Mouse (Mus musculus): ENCODE results near the gene Copa. TPM values are rescaled to one million over a fixed set of nuclear protein-coding genes. Genes with fewer than 3 reads are reported as not detected.

Copa gene
- polyA plus RNA-seq, 1 experiment from 2014 or later, result 157 TPM

- peaks cover 71% of the 10 kb centered on the region for H3K36me3 ChIP-seq (ENCODE audit: control insufficient read depth, insufficient read depth, low read length)
- H3K27ac ChIP-seq (replicated peaks in 1 of 2; ENCODE audit: control insufficient read depth in 1 of 2, insufficient read depth in 1 of 2, low read depth in 2 of 2, low read length in 2 of 2), result no peak overlapping the region
- no peaks in the 10 kb centered on the region for H3K27me3 ChIP-seq (ENCODE audit: control insufficient read depth, insufficient read depth, low read length)
- H3K9me3 ChIP-seq (ENCODE audit: control insufficient read depth, low read length), result no peaks in the 10 kb centered on the region
- no peak overlapping the region for H3K9ac ChIP-seq (ENCODE audit: low read length)
- H3K4me2 ChIP-seq (ENCODE audit: low read length), result no peak overlapping the region
- H3K4me1 ChIP-seq (ENCODE audit: control insufficient read depth in 2 of 2, insufficient read depth in 2 of 2, low read length in 2 of 2), result peaks cover 2 to 10% of the 10 kb centered on the region in 2 experiments; a peak in 3 of 4 replicates
- no peak for ATAC-seq (ENCODE audit: insufficient number of reproducible peaks, insufficient read depth, low FRiP score, low read depth)
- WGBS, result 92% methylated on average over 3 of the region's 3 CpGs
- no peak overlapping the region for H3K4me3 ChIP-seq (ENCODE audit: control insufficient read depth in 1 of 2, insufficient read depth in 1 of 2, low read depth in 1 of 2, low read length in 2 of 2)
Observed at GRCm38 (mm10) chr1:172155518-172155917, 73.2 kb downstream of the Copa start.

- no peaks in the 10 kb centered on the region for H3K9me3 ChIP-seq (ENCODE audit: control insufficient read depth, low read length)
- no peak for ATAC-seq (ENCODE audit: insufficient number of reproducible peaks, insufficient read depth, low FRiP score, low read depth)
- H3K4me3 ChIP-seq (ENCODE audit: control insufficient read depth in 1 of 2, insufficient read depth in 1 of 2, low read depth in 1 of 2, low read length in 2 of 2), result no peak overlapping the region
- H3K4me1 ChIP-seq (ENCODE audit: control insufficient read depth in 2 of 2, insufficient read depth in 2 of 2, low read length in 2 of 2), result peaks cover 2 to 17% of the 10 kb centered on the region in 2 experiments; a peak in 3 of 4 replicates
- peak overlapping the region; percentile 47 for H3K4me2 ChIP-seq (ENCODE audit: low read length)
- H3K27me3 ChIP-seq (ENCODE audit: control insufficient read depth, insufficient read depth, low read length), result no peaks in the 10 kb centered on the region
- peaks cover 31% of the 10 kb centered on the region for H3K36me3 ChIP-seq (ENCODE audit: control insufficient read depth, insufficient read depth, low read length)
- WGBS, result 24% methylated on average over 4 of the region's 4 CpGs
- H3K27ac ChIP-seq (replicated peaks in 1 of 2; ENCODE audit: control insufficient read depth in 1 of 2, insufficient read depth in 1 of 2, low read depth in 2 of 2, low read length in 2 of 2), result peak overlapping the region; percentile 73 to 86
- H3K9ac ChIP-seq (ENCODE audit: low read length), result peak overlapping the region; percentile 59
Observed at GRCm38 (mm10) chr1:172159970-172160369, 77.6 kb downstream of the Copa start.

- peak overlapping the region; percentile 47 for H3K4me2 ChIP-seq (ENCODE audit: low read length)
- H3K9ac ChIP-seq (ENCODE audit: low read length), result peak overlapping the region; percentile 59
- no peak for ATAC-seq (ENCODE audit: insufficient number of reproducible peaks, insufficient read depth, low FRiP score, low read depth)
- H3K27ac ChIP-seq (replicated peaks in 1 of 2; ENCODE audit: control insufficient read depth in 1 of 2, insufficient read depth in 1 of 2, low read depth in 2 of 2, low read length in 2 of 2), result peak overlapping the region; percentile 73 to 86
- no peaks in the 10 kb centered on the region for H3K9me3 ChIP-seq (ENCODE audit: control insufficient read depth, low read length)
- H3K36me3 ChIP-seq (ENCODE audit: control insufficient read depth, insufficient read depth, low read length), result peaks cover 30% of the 10 kb centered on the region
- H3K27me3 ChIP-seq (ENCODE audit: control insufficient read depth, insufficient read depth, low read length), result no peaks in the 10 kb centered on the region
- no peak overlapping the region for H3K4me3 ChIP-seq (ENCODE audit: control insufficient read depth in 1 of 2, insufficient read depth in 1 of 2, low read depth in 1 of 2, low read length in 2 of 2)
- peaks cover 2 to 17% of the 10 kb centered on the region in 2 experiments; a peak in 3 of 4 replicates for H3K4me1 ChIP-seq (ENCODE audit: control insufficient read depth in 2 of 2, insufficient read depth in 2 of 2, low read length in 2 of 2)
Observed at GRCm38 (mm10) chr1:172160508-172160907, 78.2 kb downstream of the Copa start.

- Histone ChIP-seq H3K9ac (ENCODE audit: low read length) (no peak overlapping the region), H3K4me2 (ENCODE audit: low read length) (no peak overlapping the region), H3K27ac (replicated peaks in 1 of 2; ENCODE audit: control insufficient read depth in 1 of 2, insufficient read depth in 1 of 2, low read depth in 2 of 2, low read length in 2 of 2) (no peak overlapping the region), H3K9me3 (ENCODE audit: control insufficient read depth, low read length) (no peaks in the 10 kb centered on the region), H3K36me3 (ENCODE audit: control insufficient read depth, insufficient read depth, low read length) (peaks cover 31% of the 10 kb centered on the region), H3K4me1 (ENCODE audit: control insufficient read depth in 2 of 2, insufficient read depth in 2 of 2, low read length in 2 of 2) (peaks cover 2 to 17% of the 10 kb centered on the region in 2 experiments; a peak in 3 of 4 replicates), H3K4me3 (ENCODE audit: control insufficient read depth in 1 of 2, insufficient read depth in 1 of 2, low read depth in 1 of 2, low read length in 2 of 2) (no peak overlapping the region), H3K27me3 (ENCODE audit: control insufficient read depth, insufficient read depth, low read length) (no peaks in the 10 kb centered on the region)
- WGBS, result 75% methylated on average over 1 of the region's 1 CpGs
- no peak for ATAC-seq (ENCODE audit: insufficient number of reproducible peaks, insufficient read depth, low FRiP score, low read depth)
Observed at GRCm38 (mm10) chr1:172162009-172162408, 79.7 kb downstream of the Copa start.

DNA sequence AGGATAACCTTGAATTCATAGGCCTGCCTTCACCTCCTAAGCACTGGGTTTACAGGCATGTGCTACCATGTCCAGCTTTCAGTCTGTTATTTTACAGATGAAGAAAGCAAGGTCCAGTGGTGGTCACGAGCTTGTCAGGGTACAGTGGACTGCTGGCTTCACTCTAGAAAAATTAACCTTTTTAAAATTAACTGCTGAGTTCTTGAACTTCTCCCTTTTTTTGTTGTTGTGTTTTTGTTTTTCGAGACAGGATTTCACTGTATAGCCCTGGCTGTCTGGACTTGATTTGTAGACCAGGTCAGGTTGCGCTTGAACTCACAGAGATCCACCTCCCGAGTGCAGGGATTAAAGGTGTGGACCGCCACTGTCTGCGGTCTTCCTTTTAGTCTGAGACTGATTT is 80.6 kb downstream of the Copa start:
- no peak overlapping the region for H3K27ac ChIP-seq (replicated peaks in 1 of 2; ENCODE audit: control insufficient read depth in 1 of 2, insufficient read depth in 1 of 2, low read depth in 2 of 2, low read length in 2 of 2)
- no peak overlapping the region for H3K4me3 ChIP-seq (ENCODE audit: control insufficient read depth in 1 of 2, insufficient read depth in 1 of 2, low read depth in 1 of 2, low read length in 2 of 2)
- 87% methylated on average over 6 of the region's 6 CpGs for WGBS
- H3K36me3 ChIP-seq (ENCODE audit: control insufficient read depth, insufficient read depth, low read length), result peaks cover 41% of the 10 kb centered on the region
- no peaks in the 10 kb centered on the region for H3K9me3 ChIP-seq (ENCODE audit: control insufficient read depth, low read length)
- H3K4me1 ChIP-seq (ENCODE audit: control insufficient read depth in 2 of 2, insufficient read depth in 2 of 2, low read length in 2 of 2), result peaks cover 2 to 17% of the 10 kb centered on the region in 2 experiments; a peak in 3 of 4 replicates
- no peak overlapping the region for H3K9ac ChIP-seq (ENCODE audit: low read length)
- no peak overlapping the region for H3K4me2 ChIP-seq (ENCODE audit: low read length)
- no peaks in the 10 kb centered on the region for H3K27me3 ChIP-seq (ENCODE audit: control insufficient read depth, insufficient read depth, low read length)
- no peak for ATAC-seq (ENCODE audit: insufficient number of reproducible peaks, insufficient read depth, low FRiP score, low read depth)

- WGBS, result 95% methylated on average over 5 of the region's 5 CpGs
- ATAC-seq (ENCODE audit: insufficient number of reproducible peaks, insufficient read depth, low FRiP score, low read depth), result no peak
Observed at GRCm38 (mm10) chr1:172167911-172168310, 85.6 kb downstream of the Copa start.

GRCm38 (mm10) chr1:172169809-172170208 is 87.5 kb downstream of the Copa start:
- H3K4me3 ChIP-seq (ENCODE audit: control insufficient read depth in 1 of 2, insufficient read depth in 1 of 2, low read depth in 1 of 2, low read length in 2 of 2), result no peak overlapping the region
- peaks cover 91% of the 10 kb centered on the region for H3K36me3 ChIP-seq (ENCODE audit: control insufficient read depth, insufficient read depth, low read length)
- H3K27ac ChIP-seq (replicated peaks in 1 of 2; ENCODE audit: control insufficient read depth in 1 of 2, insufficient read depth in 1 of 2, low read depth in 2 of 2, low read length in 2 of 2), result no peak overlapping the region
- WGBS, result 88% methylated on average over 5 of the region's 5 CpGs
- ATAC-seq (ENCODE audit: insufficient number of reproducible peaks, insufficient read depth, low FRiP score, low read depth), result no peak
- H3K9ac ChIP-seq (ENCODE audit: low read length), result no peak overlapping the region
- H3K4me2 ChIP-seq (ENCODE audit: low read length), result no peak overlapping the region
- no peaks in the 10 kb centered on the region for H3K27me3 ChIP-seq (ENCODE audit: control insufficient read depth, insufficient read depth, low read length)
- H3K4me1 ChIP-seq (ENCODE audit: control insufficient read depth in 2 of 2, insufficient read depth in 2 of 2, low read length in 2 of 2), result peaks cover 4 to 7% of the 10 kb centered on the region in 2 experiments
- no peaks in the 10 kb centered on the region for H3K9me3 ChIP-seq (ENCODE audit: control insufficient read depth, low read length)

More at GRCm38 (mm10) chr1:172167911-172168310, 85.6 kb downstream of the Copa start:
- Histone ChIP-seq H3K9ac (ENCODE audit: low read length) (no peak overlapping the region), H3K4me3 (ENCODE audit: control insufficient read depth in 1 of 2, insufficient read depth in 1 of 2, low read depth in 1 of 2, low read length in 2 of 2) (no peak overlapping the region), H3K4me1 (ENCODE audit: control insufficient read depth in 2 of 2, insufficient read depth in 2 of 2, low read length in 2 of 2) (no peaks in the 10 kb centered on the region; a peak in 1 of 4 replicates), H3K9me3 (ENCODE audit: control insufficient read depth, low read length) (no peaks in the 10 kb centered on the region), H3K27me3 (ENCODE audit: control insufficient read depth, insufficient read depth, low read length) (no peaks in the 10 kb centered on the region), H3K27ac (replicated peaks in 1 of 2; ENCODE audit: control insufficient read depth in 1 of 2, insufficient read depth in 1 of 2, low read depth in 2 of 2, low read length in 2 of 2) (no peak overlapping the region), H3K36me3 (ENCODE audit: control insufficient read depth, insufficient read depth, low read length) (peaks cover 76% of the 10 kb centered on the region), H3K4me2 (ENCODE audit: low read length) (no peak overlapping the region)

Data from heart, embryonic 14.5 days (tissue).